Mouse (Mus musculus) bone marrow, adult 2 months (tissue): ENCODE results near the gene Cdc14a.

Source experiments
- CTCF ChIP-seq: fragments of 200-500 bp; IDR thresholded peaks from 2 replicates; pipeline ENCODE4 v1.5.1; 2011; ENCODE audit warnings: low read length, control low read depth; ENCODE audit not compliant: control insufficient read depth, insufficient read depth
- POLR2A ChIP-seq: fragments of 200-500 bp; IDR thresholded peaks from 2 replicates; pipeline ENCODE4 v1.6.1; 2011; ENCODE audit warnings: low read depth, mild to moderate bottlenecking, control low read depth, low read length, borderline replicate concordance; ENCODE audit not compliant: control insufficient read depth

GRCm38 (mm10) chr3:116408856-116409255 is 15.0 kb downstream of the Cdc14a start:
- TF ChIP-seq CTCF, result no peak
- no peak for TF ChIP-seq POLR2A
